Mouse (Mus musculus): Measurements from ENCODE around the gene Gatad2b. TPM values are rescaled to one million over a fixed set of nuclear protein-coding genes. Genes with fewer than 3 reads are reported as not detected.

The Gatad2b gene
- polyA plus RNA-seq, 1 experiment from 2014 or later, result 25.3 TPM

DNA sequence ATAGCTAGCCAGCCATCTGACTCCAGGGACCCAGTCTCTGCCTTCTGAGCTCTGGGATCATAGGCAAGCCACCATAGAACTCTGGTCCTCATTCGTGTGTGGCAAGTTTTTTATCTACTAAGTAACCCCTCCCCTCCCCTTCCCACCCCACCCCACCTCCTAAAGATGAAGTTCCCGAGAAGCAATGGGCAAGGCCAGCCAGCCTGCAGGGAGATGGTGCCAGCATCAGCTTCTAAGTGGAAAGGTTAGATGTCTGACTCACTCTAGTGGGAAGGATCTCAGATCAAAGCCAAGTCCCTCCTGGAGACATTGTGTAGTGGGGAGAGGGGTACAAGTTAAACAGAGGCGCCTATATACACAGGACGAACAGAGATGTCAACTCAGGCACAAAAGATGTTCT, 98.0 kb downstream of the Gatad2b start:
- Histone ChIP-seq H3K36me3 (ENCODE audit: inconsistent target) (peaks cover 29% of the 10 kb centered on the region), H3K4me3 (ENCODE audit: inconsistent target) (no peak overlapping the region)
- WGBS (ENCODE audit: missing documents), result 98% methylated on average over 3 of the region's 4 CpGs

DNA sequence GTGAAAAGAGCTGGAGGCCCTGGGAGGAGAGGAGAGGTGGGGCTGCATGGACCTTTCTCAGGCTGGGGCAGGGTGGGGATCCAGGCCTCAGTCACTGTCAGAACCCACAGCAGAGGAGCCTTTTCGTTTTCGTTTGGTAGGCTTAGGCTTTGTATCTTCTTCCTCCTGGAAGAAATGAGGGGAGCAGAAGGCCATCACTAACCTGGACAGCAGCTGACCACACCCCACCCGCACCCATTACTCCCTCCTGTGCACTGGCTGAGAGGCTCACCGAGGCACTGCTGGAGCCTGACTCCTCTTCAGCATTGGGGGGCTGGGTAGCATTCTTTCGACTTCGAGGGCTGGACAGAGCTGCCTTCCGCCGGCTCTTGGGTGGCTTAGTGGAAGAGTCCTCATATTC, 99.0 kb downstream of the Gatad2b start:
- no peaks in the 10 kb centered on the region for H3K79me2 ChIP-seq (ENCODE audit: inconsistent target)
- peaks cover 29% of the 10 kb centered on the region for H3K36me3 ChIP-seq (ENCODE audit: inconsistent target)
- no peak overlapping the region for H3K27ac ChIP-seq
- H3K4me3 ChIP-seq (ENCODE audit: inconsistent target), result no peak overlapping the region
- WGBS (ENCODE audit: missing documents), result 98% methylated on average over 8 of the region's 8 CpGs

More for the DNA sequence above, 98.0 kb downstream of the Gatad2b start:
- Histone ChIP-seq H3K27ac (no peak overlapping the region), H3K79me2 (ENCODE audit: inconsistent target) (no peaks in the 10 kb centered on the region)

DNA sequence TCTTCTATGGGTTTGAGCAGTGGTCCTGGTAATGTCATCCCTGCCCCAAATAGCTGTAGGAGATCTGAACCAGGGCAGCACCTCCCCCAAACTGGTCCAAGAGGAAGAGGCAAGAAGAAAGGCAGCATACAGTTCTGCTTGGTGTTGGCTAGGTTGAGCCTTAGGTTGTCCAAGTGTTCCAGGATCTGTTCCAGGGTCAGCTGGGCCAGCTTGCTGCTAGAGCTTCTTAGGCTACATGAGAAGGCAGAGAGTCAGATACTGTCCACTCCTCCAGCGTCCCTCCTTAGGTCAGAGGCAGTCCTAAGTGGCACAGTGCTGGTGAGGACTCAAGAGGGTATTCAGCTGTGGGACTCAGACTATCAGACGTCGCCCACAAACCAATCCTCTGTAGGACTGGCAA, 99.7 kb downstream of the Gatad2b start:
- H3K36me3 ChIP-seq (ENCODE audit: inconsistent target), result peaks cover 29% of the 10 kb centered on the region

DNA sequence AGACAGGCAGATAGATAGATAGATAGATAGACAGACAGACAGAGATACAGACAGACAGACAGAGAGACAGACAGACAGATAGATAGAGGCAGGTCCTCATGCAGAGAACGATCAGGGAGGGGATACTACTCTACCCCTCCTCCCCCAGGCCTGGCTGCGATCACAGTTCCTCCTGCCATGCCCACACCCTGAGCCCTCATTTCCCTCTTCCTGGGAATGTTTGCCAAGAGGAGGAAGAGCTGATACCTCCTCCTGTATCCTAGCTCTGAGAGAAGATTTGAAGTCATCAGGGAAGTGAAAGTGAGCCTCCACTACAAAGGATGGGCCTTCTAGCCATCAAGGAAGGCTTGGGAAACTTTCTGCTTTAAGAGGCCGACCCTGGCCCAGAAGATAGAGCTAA, 102.7 kb downstream of the Gatad2b start:
- 39% methylated on average over 3 of the region's 3 CpGs for WGBS (ENCODE audit: missing documents)
- H3K27ac ChIP-seq, result no peak overlapping the region
- peaks cover 47% of the 10 kb centered on the region for H3K36me3 ChIP-seq (ENCODE audit: inconsistent target)
- H3K79me2 ChIP-seq (ENCODE audit: inconsistent target), result no peaks in the 10 kb centered on the region
- H3K4me3 ChIP-seq (ENCODE audit: inconsistent target), result no peak overlapping the region

More for the DNA sequence above, 99.7 kb downstream of the Gatad2b start:
- Histone ChIP-seq H3K4me3 (ENCODE audit: inconsistent target) (no peak overlapping the region), H3K27ac (no peak overlapping the region), H3K79me2 (ENCODE audit: inconsistent target) (no peaks in the 10 kb centered on the region)
- WGBS (ENCODE audit: missing documents), result 97% methylated on average over 3 of the region's 3 CpGs

DNA sequence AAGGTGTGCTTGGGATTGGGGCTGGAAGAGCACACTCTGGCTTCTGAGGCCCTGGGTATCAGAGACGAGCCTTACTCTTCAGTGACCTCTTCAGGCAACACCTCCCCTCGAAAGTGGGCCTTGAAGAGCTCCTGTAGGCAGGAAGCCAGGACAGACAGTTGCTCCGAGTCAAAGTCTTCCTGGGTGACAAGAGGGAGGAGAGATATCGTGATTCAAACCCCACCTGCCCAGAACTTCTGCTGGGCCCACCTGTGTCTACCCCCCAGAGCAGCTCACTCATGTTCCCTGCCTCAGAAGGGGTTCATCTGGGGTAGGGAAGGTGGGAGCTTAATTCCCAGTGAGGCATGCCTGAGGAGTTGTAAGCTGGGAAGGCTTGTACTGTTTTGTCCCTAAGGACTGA, 108.0 kb downstream of the Gatad2b start:
- peaks cover 71% of the 10 kb centered on the region for H3K36me3 ChIP-seq (ENCODE audit: inconsistent target)
- no peaks in the 10 kb centered on the region for H3K79me2 ChIP-seq (ENCODE audit: inconsistent target)
- H3K27ac ChIP-seq, result no peak overlapping the region
- 98% methylated on average over 4 of the region's 4 CpGs for WGBS (ENCODE audit: missing documents)
- no peak overlapping the region for H3K4me3 ChIP-seq (ENCODE audit: inconsistent target)

DNA sequence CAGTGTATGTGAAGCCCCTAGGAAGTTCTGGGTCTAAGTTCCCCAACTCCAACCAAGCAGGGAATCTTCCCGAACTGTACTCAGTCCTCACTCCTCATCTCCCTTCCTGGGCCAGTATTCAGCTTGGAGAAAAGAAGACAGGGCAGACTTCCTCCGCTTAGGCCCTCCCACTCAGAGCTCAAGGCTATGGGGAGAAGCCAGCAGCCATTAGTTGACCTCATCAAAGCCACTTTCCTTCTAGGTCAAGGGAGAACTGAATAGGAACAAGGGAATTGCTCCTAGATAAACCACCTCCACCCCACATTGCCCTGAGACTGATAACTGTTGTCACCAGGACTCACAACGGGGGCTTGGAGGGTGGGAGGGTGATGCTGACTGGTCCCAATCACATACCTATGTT, 111.1 kb downstream of the Gatad2b start:
- no peak overlapping the region for H3K4me3 ChIP-seq (ENCODE audit: inconsistent target)
- H3K36me3 ChIP-seq (ENCODE audit: inconsistent target), result peaks cover 97% of the 10 kb centered on the region
- 96% methylated on average over 3 of the region's 3 CpGs for WGBS (ENCODE audit: missing documents)
- no peaks in the 10 kb centered on the region for H3K79me2 ChIP-seq (ENCODE audit: inconsistent target)
- no peak overlapping the region for H3K27ac ChIP-seq

DNA sequence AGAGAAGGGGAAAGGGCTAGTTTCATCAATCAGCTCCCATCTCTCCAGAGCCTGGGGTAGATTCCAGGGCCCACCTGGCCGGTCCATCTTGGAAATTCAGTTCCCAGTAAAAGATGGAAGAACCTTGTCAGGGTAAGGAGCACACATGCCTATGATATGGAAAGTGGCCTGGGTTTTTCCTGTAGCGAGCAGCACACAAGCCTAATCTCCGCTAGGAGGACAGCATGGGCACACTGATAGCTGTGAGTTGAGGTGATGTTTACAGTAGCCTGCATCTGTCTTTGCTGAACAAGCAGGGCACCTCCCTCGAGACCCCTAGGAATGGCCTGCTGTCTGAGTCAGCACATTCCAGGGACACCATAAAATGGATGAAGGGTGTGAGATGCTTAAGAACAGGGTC, 111.6 kb downstream of the Gatad2b start:
- Histone ChIP-seq H3K36me3 (ENCODE audit: inconsistent target) (peaks cover 94% of the 10 kb centered on the region), H3K27ac (no peak overlapping the region), H3K4me3 (ENCODE audit: inconsistent target) (no peak overlapping the region), H3K79me2 (ENCODE audit: inconsistent target) (no peaks in the 10 kb centered on the region)
- 98% methylated on average over 4 of the region's 4 CpGs for WGBS (ENCODE audit: missing documents)

DNA sequence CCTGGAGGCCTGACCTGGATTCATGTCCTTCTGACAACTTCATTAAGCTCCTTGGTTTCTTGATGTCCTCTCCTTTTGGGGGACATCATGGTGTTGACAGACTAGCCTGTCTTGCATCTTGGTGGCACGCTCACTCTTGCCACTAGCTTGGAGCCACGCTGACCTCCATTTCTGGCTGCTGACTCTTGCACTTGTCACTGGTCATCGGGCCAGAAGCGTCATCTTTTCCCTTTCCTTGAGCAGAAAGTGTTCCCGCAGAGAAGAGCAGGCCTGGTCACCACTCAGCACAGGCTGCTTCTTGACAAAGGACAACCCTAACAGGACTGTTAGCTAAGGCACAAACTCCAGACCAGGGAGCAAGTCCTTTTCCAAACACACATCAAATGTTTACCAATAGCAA, 113.4 kb downstream of the Gatad2b start:
- H3K4me3 ChIP-seq (ENCODE audit: inconsistent target), result no peak overlapping the region
- H3K79me2 ChIP-seq (ENCODE audit: inconsistent target), result no peaks in the 10 kb centered on the region
- H3K36me3 ChIP-seq (ENCODE audit: inconsistent target), result peaks cover 91% of the 10 kb centered on the region
- no peak overlapping the region for H3K27ac ChIP-seq
- 100% methylated on average over 5 of the region's 5 CpGs for WGBS (ENCODE audit: missing documents)

DNA sequence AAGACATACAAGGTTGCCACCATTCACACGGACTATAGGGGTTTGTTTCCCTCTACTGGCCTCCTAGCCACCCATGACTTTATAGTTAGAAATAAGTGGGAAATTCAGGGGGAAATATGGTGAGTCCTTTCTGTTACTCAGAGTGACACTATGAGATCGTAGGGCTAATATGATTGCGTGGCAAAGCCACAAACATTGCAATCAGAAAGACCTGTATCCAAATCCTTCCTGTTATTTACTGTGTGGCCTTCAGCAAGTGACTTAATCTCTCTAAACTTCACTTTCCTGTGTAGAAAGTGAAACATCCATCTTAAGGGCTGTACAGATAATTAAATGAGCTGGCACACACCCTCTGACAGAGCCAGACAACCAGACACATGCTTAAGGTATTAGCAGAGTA, 115.7 kb downstream of the Gatad2b start:
- Histone ChIP-seq H3K4me3 (ENCODE audit: inconsistent target) (no peak overlapping the region), H3K79me2 (ENCODE audit: inconsistent target) (no peaks in the 10 kb centered on the region), H3K27ac (no peak overlapping the region), H3K36me3 (ENCODE audit: inconsistent target) (peaks cover 68% of the 10 kb centered on the region)
- WGBS (ENCODE audit: missing documents), result 27% methylated on average over 3 of the region's 3 CpGs

DNA sequence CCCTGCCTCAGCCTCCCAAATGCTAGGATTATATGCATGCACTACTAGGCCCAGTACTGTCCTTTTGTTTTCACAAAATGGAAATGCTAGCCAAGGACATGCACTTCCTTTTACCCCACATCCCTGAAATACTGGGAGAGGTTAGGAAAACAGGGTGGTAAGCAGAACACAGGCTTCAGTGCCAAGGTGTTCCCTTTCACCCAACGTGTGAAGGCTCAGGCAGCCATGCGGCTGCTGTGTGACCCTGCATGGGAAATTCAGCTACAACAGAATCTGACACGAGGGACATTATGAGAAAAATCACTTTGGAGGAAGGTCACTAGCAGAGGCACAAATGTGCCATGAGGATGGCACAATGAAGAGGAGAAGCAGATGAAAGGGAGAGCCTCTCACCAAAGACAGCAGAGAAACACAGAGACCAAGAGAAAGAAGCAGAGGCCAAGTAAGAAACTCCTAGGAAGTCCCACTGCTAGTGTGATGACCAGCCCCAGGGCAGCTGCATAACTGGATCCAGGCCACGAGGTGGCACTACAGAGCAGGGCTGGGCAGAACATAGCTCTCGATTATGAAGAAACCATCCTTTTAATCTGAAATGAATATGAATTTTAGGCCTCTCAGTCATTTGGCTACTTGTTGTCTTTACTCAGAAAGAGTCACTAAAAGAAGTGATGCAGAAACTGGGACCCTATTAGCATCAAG, 119.5 kb downstream of the Gatad2b start:
- H3K4me3 ChIP-seq (ENCODE audit: inconsistent target), result no peak overlapping the region
- no peaks in the 10 kb centered on the region for H3K79me2 ChIP-seq (ENCODE audit: inconsistent target)
- H3K36me3 ChIP-seq (ENCODE audit: inconsistent target), result peaks cover 46% of the 10 kb centered on the region
- no peak overlapping the region for H3K27ac ChIP-seq
- 49% methylated on average over 5 of the region's 5 CpGs for WGBS (ENCODE audit: missing documents)

DNA sequence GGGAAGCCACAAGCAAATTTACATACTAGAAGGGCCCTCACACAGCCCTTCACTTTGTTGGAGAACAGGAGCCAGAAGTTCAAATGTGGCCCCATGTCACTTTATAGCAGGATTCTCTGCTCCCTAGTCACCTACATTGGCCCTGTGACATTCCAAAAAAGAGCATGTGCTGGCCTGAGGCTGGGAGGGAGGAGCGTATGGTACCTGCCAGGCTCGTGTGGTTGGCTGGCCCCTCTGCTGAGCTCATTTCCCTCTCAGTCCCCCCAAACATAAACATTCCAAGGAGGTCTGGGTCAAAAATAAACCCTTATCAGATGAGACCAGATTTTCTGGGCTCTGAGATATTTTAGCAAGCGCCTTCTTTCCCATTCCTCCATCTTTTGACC, 120.0 kb downstream of the Gatad2b start:
- H3K27ac ChIP-seq, result no peak overlapping the region
- 93% methylated on average over 3 of the region's 3 CpGs for WGBS (ENCODE audit: missing documents)
- H3K4me3 ChIP-seq (ENCODE audit: inconsistent target), result no peak overlapping the region
- no peaks in the 10 kb centered on the region for H3K79me2 ChIP-seq (ENCODE audit: inconsistent target)
- peaks cover 41% of the 10 kb centered on the region for H3K36me3 ChIP-seq (ENCODE audit: inconsistent target)

Other genes with a start within 250 kb of the Gatad2b start
- 49.4 to 76.1 TPM (median 71.0 TPM) in 3 replicates for gene 4933434E20Rik, start 241.5 kb upstream of the Gatad2b start, polyA plus RNA-seq (2018)
- gene Ubap2l, start 240.6 kb upstream of the Gatad2b start, polyA plus RNA-seq (2018), result 160 to 411 TPM (median 185 TPM) in 3 replicates
- 516 to 899 TPM (median 852 TPM) in 3 replicates for gene Tpm3, start 220.5 kb upstream of the Gatad2b start, polyA plus RNA-seq (2018)
- gene Nup210l, start 189.0 kb upstream of the Gatad2b start, polyA plus RNA-seq (2018), result 0.04 TPM in 1 of 3 replicates, not detected in the others
- 1,141 to 3,573 TPM (median 2,291 TPM) in 3 replicates for gene Rps27, start 79.5 kb upstream of the Gatad2b start, polyA plus RNA-seq (2018)
- 11.7 to 20.8 TPM (median 17.5 TPM) in 3 replicates for gene Rab13, start 79.5 kb upstream of the Gatad2b start, polyA plus RNA-seq (2018)
- gene Jtb, start 61.6 kb upstream of the Gatad2b start, polyA plus RNA-seq (2018), result 41.1 to 83.2 TPM (median 71.3 TPM) in 3 replicates
- 0.79 to 1.2 TPM (median 1.2 TPM) in 3 replicates for gene Creb3l4, start 49.7 kb upstream of the Gatad2b start, polyA plus RNA-seq (2018)
- 169 to 236 TPM (median 174 TPM) in 3 replicates for gene Slc39a1, start 45.0 kb upstream of the Gatad2b start, polyA plus RNA-seq (2018)
- gene Crtc2, start 39.0 kb upstream of the Gatad2b start, polyA plus RNA-seq (2018), result 15.7 to 39.3 TPM (median 26.5 TPM) in 3 replicates
- 25.4 to 40.1 TPM (median 34.8 TPM) in 3 replicates for gene Dennd4b, start 28.0 kb upstream of the Gatad2b start, polyA plus RNA-seq (2018)
- 0.09 to 0.76 TPM (median 0.25 TPM) in 3 replicates for gene Slc27a3, start 96.8 kb downstream of the Gatad2b start, polyA plus RNA-seq (2018)
- 20.2 to 26.1 TPM (median 23.4 TPM) in 3 replicates for gene Ints3, start 140.4 kb downstream of the Gatad2b start, polyA plus RNA-seq (2018)
- 0.35 to 1.1 TPM (median 0.40 TPM) in 3 replicates for gene Npr1, start 172.7 kb downstream of the Gatad2b start, polyA plus RNA-seq (2018)
- gene Ilf2, start 182.9 kb downstream of the Gatad2b start, polyA plus RNA-seq (2018), result 17.9 to 39.5 TPM (median 31.2 TPM) in 3 replicates
- gene Snapin, start 197.9 kb downstream of the Gatad2b start, polyA plus RNA-seq (2018), result 56.7 to 92.3 TPM (median 76.9 TPM) in 3 replicates
- 50.7 to 64.7 TPM (median 57.9 TPM) in 3 replicates for gene Chtop, start 216.3 kb downstream of the Gatad2b start, polyA plus RNA-seq (2018)
- 229 to 857 TPM (median 718 TPM) in 3 replicates for gene S100a1, start 221.2 kb downstream of the Gatad2b start, polyA plus RNA-seq (2018)
- gene S100a13, start 221.3 kb downstream of the Gatad2b start, polyA plus RNA-seq (2018), result 61.0 to 85.4 TPM (median 63.2 TPM) in 3 replicates
- gene S100a14, start 233.7 kb downstream of the Gatad2b start, polyA plus RNA-seq (2018), result not detected in 3 replicates
- not detected in 3 replicates for gene S100a16, start 244.1 kb downstream of the Gatad2b start, polyA plus RNA-seq (2018)